Mouse (Mus musculus) thymus, postnatal 36 days (tissue): Measurements from ENCODE around the gene Mocs2.

Source experiments
- DNase-seq, 2 experiments: peaks; one replicate each; pipeline ENCODE4 v3.0.0; 2022; ENCODE audit warnings: mixed read lengths in 2 of 2

Mocs2 gene

DNA sequence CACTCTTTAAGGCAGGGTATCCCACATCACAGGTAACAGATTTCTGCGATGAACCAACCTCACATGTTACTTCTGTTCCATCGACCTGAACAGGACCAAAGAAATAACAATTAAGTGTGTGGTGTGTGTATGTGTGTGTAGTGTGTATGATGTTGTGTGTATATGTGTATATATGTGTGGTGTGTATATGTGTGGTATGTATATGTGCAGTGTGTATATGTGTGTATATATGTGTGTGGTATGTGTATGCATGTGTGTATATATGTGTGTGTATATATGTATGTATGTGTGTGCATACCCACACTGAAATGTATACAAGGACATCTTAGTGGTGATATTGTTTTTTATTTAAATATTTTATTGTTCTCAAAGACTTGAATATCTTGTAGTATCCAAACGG lies 36.4 kb downstream of the Mocs2 start:
- no peak for DNase-seq

DNA sequence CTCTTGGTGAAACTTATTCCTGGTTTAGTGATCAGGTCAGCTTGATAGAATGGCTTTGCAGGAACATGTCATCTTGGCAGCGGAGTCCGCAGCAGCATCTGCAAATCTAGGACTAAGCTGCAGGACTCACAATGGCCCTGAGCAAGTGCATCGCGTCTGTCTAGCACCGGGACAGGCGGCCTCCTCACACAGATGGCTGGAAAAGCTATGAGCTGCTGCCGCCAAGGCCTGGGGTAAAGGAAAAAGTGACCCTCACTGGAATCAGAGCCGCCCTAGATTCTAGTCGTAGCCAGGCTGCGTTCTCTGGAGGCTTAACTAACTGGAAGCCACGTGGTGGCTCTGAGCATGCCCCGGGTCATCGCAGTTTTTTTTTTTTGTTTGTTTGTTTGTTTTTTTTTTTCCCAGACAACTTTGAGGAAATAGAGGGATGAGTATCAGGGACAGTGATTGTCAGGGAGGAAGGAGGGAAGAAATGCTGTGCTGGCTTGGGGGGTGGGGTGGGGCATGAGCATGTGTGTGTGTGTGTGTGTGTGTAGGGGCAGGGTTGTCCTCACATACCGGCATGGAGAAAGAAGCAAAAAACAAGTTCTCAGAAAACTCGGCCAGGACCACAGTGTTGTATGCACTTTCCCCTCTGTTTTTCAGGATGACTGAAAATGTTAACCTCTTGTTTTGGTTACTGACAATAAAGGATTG lies 37.7 kb downstream of the Mocs2 start:
- no peak for DNase-seq

DNA sequence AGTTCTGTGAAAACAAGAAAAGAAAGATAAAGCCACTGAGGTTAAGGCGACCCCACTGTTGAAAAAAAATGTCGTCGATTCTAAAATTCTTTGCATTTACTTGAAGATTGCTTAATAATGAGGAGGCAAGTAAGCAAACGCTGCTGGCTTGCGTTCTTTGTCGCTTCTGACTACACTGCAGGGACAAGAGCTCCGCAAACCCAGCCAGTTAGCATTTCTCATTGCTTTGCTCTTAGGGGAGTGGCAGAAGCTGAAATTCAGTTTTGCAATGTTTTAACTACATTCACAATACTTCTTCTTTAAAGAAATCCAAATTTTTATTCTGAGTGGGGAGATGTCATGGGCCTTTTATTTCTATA lies 38.2 kb downstream of the Mocs2 start:
- no peak for DNase-seq

GRCm38 (mm10) chr13:114857525-114857924 lies 39.5 kb downstream of the Mocs2 start:
- no peak for DNase-seq

GRCm38 (mm10) chr13:114874738-114875137 lies 56.7 kb downstream of the Mocs2 start:
- no peak for DNase-seq

- DNase-seq, result no peak
Observed at GRCm38 (mm10) chr13:114876005-114876520, 58.0 kb downstream of the Mocs2 start.

- no peak for DNase-seq
Observed at GRCm38 (mm10) chr13:114878667-114879066, 60.6 kb downstream of the Mocs2 start.
